Mouse (Mus musculus): ENCODE results near the gene Tmem191c. TPM values are rescaled to one million over a fixed set of nuclear protein-coding genes. Genes with fewer than 3 reads are reported as not detected.
"Not testable (repeated sequence)": the region's sequence is repeated elsewhere in the genome, so short reads cannot be mapped to it uniquely, and the experiment has no call there.

Gene Tmem191c
- polyA plus RNA-seq (2015; fragmentation: Nextera tagmentation; extraction: Ambion mirVana), result 13.3 and 17.7 TPM in 2 replicates

DNA sequence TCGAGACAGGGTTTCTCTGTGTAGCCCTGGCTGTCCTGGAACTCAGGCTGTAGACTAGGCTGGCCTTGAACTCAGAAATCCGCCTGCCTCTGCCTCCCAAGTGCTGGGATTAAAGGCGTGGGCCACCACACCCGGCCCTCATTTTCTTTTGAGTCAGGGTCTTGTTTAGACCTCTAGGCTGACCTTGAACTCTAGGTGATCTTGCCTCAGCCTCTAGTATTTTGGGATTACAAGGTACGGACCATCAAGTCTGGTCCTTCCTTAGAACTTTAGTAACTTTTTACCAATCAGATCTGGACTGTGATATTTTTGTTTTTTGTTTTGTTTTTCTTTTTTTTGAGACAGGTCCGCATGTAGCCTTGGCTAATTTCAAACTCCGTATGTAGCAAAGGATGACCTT lies at the start of gene Tmem191c:
Gene Tmem191c (plus strand): TSS at position 357 of the 400 bp plus-strand sequence.
- peak within 1 kb of the TSS; percentile 95 for H3K27ac ChIP-seq

DNA sequence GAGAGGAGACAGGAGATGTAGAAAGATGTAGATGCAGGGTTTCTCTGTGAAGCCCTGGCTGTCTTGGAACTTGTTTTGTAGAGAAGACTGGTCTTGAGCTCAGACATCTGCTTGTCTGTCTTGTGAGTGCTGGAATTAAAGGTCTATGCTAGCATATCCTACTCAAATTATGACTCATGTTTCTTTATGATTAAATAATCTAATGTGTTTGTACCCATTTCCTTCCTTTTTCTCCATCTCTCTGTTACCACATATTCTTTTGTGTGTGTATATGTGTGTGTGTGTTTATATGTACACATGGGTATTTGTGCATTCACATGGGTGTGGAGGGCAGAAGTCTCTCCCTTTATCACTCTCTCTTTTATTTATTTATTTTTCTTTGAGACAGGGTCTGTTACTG lies 49.4 kb upstream of the Tmem191c start:
- no peak overlapping the region for H3K4me2 ChIP-seq
- no peak for ATAC-seq (replicated peaks; ENCODE audit: low FRiP score)
- H3K36me3 ChIP-seq, result no peaks in the 10 kb centered on the region

More for the DNA sequence above, at the start of gene Tmem191c:
- H3K4me2 ChIP-seq, result peak within 1 kb of the TSS; percentile 95
- ATAC-seq (replicated peaks; ENCODE audit: low FRiP score), result no peak
- H3K4me3 ChIP-seq (replicated peaks), result peak within 1 kb of the TSS; percentile 69
- H3K27me3 ChIP-seq, result peaks cover 29% of the 10 kb centered on the region
- H3K9ac ChIP-seq, result peak within 1 kb of the TSS; percentile 51
- 58% methylated on average over 7 of the region's 7 CpGs for WGBS
- peaks cover 13% of the 10 kb centered on the region; the same call in 1 of the 2 replicates for H3K36me3 ChIP-seq
- H3K4me1 ChIP-seq, result peaks cover 22% of the 10 kb centered on the region
- H3K9me3 ChIP-seq (replicated peaks), result no peaks in the 10 kb centered on the region

DNA sequence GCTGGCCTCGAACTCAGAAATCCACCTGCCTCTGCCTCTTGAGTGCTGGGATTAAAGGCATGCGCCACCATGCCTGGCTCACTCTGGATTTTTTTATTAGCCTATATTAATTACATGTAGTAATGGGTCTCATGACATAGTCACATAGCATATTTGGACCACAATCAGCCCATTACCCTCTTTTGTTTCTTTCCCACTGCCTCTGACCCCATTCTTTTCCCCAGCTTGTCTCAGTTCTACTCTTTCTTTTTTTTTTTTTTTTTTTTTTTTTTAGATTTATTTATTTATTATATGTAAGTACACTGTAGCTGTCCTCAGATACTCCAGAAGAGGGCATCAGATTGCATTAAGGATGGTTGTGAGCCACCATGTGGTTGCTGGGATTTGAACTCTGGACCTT lies 44.4 kb upstream of the Tmem191c start:
- ATAC-seq (replicated peaks; ENCODE audit: low FRiP score); H3K27ac ChIP-seq; H3K9ac ChIP-seq; H3K36me3 ChIP-seq; H3K4me2 ChIP-seq; H3K4me3 ChIP-seq (replicated peaks); H3K9me3 ChIP-seq (replicated peaks); H3K27me3 ChIP-seq: not testable (repeated sequence)
- WGBS, result 90% methylated on average over 2 of the region's 2 CpGs
- H3K4me1 ChIP-seq, result peaks cover 32% of the 10 kb centered on the region

More for the DNA sequence above, 49.4 kb upstream of the Tmem191c start:
- H3K9me3 ChIP-seq (replicated peaks), result no peaks in the 10 kb centered on the region
- H3K9ac ChIP-seq, result no peak overlapping the region
- no peaks in the 10 kb centered on the region for H3K4me1 ChIP-seq
- H3K27me3 ChIP-seq, result no peaks in the 10 kb centered on the region; the same call in 1 of the 2 replicates
- H3K4me3 ChIP-seq (replicated peaks), result no peak overlapping the region
- no peak overlapping the region for H3K27ac ChIP-seq

DNA sequence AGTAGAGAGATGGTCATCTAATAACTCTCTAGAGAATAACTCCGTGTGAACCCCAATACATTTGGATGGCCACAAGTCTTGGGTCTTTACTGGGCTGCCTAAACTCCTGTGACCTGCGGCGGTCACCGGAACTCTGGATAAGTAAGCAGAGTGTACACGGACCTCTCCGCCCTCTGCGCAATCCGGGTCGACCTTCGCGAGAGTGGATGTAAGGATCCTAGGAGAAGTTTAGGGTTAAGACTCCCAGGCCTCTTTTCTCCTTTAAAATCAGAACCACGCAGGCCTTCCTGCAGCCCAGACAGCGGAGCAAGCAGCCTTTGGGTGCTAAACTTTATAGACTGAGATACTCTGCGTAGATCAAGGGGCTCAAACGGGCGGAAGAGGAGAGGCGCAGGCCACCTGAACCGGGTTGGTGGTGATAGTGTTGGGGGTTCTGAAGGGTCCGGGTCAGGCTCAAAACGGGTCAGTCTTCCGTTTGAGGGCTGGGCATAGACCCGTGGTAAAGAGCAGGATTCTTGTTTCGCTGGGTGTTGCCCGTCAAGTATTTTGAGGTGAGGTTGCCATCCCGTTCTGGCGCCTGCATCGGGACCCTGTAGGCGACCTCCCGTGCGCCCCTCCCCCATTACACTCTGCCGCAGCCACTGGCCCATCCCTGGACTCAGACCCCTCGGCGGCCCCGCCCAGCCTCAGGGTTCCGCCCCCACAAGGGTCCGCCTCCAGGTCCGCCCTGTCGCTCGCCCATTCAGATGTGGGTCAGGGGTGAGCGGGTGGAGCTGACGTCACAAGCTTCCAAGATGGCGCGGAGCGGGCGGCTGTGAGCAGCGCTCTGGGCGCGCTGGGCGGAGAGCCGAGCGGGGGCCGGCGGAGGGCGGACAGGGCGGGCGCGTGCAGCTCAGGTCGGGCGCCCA lies 42.8 kb upstream of the Tmem191c start, which contains the start of gene Hic2:
Gene Hic2 (plus strand): TSS at position 779 of the 908 bp plus-strand sequence.
- Histone ChIP-seq H3K4me2 (peak within 1 kb of the TSS; percentile 92), H3K36me3 (no peaks in the 10 kb centered on the region), H3K4me3 (replicated peaks) (peak within 1 kb of the TSS; percentile 91), H3K27me3 (no peaks in the 10 kb centered on the region), H3K4me1 (peaks cover 36% of the 10 kb centered on the region), H3K9ac (peak within 1 kb of the TSS; percentile 91), H3K27ac (peak within 1 kb of the TSS; percentile 90), H3K9me3 (replicated peaks) (no peaks in the 10 kb centered on the region)
- ATAC-seq (replicated peaks; ENCODE audit: low FRiP score), result peak; percentile 98
- WGBS, result 1% methylated on average over 58 of the region's 59 CpGs

GRCm38 (mm10) chr16:17233702-17234498 lies 42.0 kb upstream of the Tmem191c start:
- Histone ChIP-seq H3K36me3 (no peaks in the 10 kb centered on the region), H3K9ac (peak overlapping the region; percentile 91), H3K9me3 (replicated peaks) (no peaks in the 10 kb centered on the region), H3K4me1 (peaks cover 43% of the 10 kb centered on the region), H3K4me2 (peak overlapping the region; percentile 92), H3K4me3 (replicated peaks) (peak overlapping the region; percentile 91), H3K27ac (peak overlapping the region; percentile 90), H3K27me3 (no peaks in the 10 kb centered on the region)
- under 1% methylated on average over 61 of the region's 62 CpGs for WGBS
- peak; percentile 68 for ATAC-seq (replicated peaks; ENCODE audit: low FRiP score)

GRCm38 (mm10) chr16:17234499-17234895 lies 41.4 kb upstream of the Tmem191c start:
- peak overlapping the region; percentile 92 for H3K4me2 ChIP-seq
- H3K27me3 ChIP-seq, result no peaks in the 10 kb centered on the region
- H3K4me1 ChIP-seq, result peaks cover 49% of the 10 kb centered on the region
- no peaks in the 10 kb centered on the region for H3K36me3 ChIP-seq
- WGBS, result 3% methylated on average over 12 of the region's 12 CpGs
- peak overlapping the region; percentile 91 for H3K4me3 ChIP-seq (replicated peaks)
- ATAC-seq (replicated peaks; ENCODE audit: low FRiP score), result no peak
- H3K27ac ChIP-seq, result peak overlapping the region; percentile 90
- H3K9ac ChIP-seq, result peak overlapping the region; percentile 91
- no peaks in the 10 kb centered on the region for H3K9me3 ChIP-seq (replicated peaks)

DNA sequence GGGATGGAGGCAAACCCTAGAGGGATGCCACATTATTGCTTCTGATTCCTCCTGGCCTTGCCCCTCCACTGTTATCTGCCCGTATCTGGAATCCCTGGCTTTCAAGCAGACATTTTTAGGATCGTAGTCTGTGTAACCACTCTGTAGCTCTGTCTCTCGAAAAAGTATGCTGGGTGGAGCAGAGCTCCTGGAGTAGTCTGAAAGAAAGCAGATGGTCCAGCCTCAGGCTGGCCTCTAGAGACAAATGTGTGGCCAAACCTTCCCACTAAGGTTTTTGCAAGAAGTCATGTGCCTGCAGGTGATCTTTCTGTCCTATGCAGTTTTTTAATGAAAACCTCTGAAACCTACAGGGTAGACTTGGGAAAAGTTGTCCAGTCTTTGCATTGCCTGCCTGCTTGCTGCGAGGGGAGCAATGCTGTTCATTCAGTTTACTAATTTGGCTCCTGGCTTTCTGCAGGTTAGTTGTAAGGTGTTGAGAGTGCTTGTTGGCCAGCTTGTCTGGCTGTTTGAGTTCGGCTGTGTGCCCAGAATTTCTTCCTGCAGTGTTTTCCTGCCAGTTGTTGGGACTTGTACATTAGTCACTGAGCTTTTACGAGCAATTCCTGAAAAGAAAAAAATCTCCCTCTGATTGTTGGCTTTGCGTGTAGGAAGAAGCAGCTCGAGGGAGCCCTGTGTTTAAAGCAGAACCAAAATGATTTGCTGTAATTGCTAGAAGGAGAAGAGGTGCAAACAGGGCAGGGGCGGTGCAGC lies 40.8 kb upstream of the Tmem191c start:
- ATAC-seq (replicated peaks; ENCODE audit: low FRiP score), result no peak
- H3K9ac ChIP-seq, result peak overlapping the region; percentile 91
- H3K9me3 ChIP-seq (replicated peaks), result no peaks in the 10 kb centered on the region
- peaks cover 53% of the 10 kb centered on the region for H3K4me1 ChIP-seq
- H3K4me3 ChIP-seq (replicated peaks), result peak overlapping the region; percentile 91
- no peaks in the 10 kb centered on the region for H3K27me3 ChIP-seq
- peak overlapping the region; percentile 52 for H3K27ac ChIP-seq
- WGBS, result 29% methylated on average over 9 of the region's 9 CpGs
- peak overlapping the region; percentile 92 for H3K4me2 ChIP-seq
- H3K36me3 ChIP-seq, result no peaks in the 10 kb centered on the region

GRCm38 (mm10) chr16:17237634-17238033 lies 38.2 kb upstream of the Tmem191c start:
- Histone ChIP-seq H3K9ac (no peak overlapping the region), H3K36me3 (no peaks in the 10 kb centered on the region), H3K27ac (no peak overlapping the region), H3K27me3 (no peaks in the 10 kb centered on the region), H3K4me3 (replicated peaks) (no peak overlapping the region), H3K9me3 (replicated peaks) (no peaks in the 10 kb centered on the region), H3K4me1 (peaks cover 58% of the 10 kb centered on the region), H3K4me2 (no peak overlapping the region)
- ATAC-seq (replicated peaks; ENCODE audit: low FRiP score), result no peak
- WGBS, result 78% methylated on average over 3 of the region's 3 CpGs

- Histone ChIP-seq H3K4me2 (no peak overlapping the region), H3K36me3 (no peaks in the 10 kb centered on the region), H3K4me1 (peaks cover 60% of the 10 kb centered on the region), H3K27ac (no peak overlapping the region), H3K27me3 (no peaks in the 10 kb centered on the region), H3K4me3 (replicated peaks) (no peak overlapping the region), H3K9me3 (replicated peaks) (no peaks in the 10 kb centered on the region), H3K9ac (no peak overlapping the region)
- no peak for ATAC-seq (replicated peaks; ENCODE audit: low FRiP score)
- 77% methylated on average over 2 of the region's 2 CpGs for WGBS
Observed at GRCm38 (mm10) chr16:17239409-17239808, 36.5 kb upstream of the Tmem191c start.

DNA sequence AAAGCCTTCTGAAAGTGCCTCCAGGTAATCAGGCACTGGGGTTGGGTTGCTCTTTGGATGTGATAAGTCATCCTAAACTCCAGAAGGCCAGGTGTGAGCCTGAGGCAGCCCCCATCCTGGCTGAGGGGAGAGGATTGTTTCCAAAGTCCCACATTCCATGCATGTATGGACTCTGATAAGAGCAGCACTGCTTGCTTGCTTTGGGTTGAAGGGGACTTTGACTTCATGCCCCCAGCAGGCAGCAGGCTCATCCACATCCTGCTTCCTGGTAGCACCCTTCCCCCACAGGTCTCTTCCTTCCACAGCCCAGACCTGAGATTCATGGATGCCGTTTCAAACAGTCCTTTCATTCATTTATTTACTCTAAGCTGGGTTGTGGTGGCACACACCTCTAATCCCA lies 32.1 kb upstream of the Tmem191c start:
- Histone ChIP-seq H3K4me3 (replicated peaks) (no peak overlapping the region), H3K4me2 (no peak overlapping the region), H3K36me3 (no peaks in the 10 kb centered on the region), H3K9ac (no peak overlapping the region), H3K4me1 (peaks cover 40% of the 10 kb centered on the region), H3K9me3 (replicated peaks) (no peaks in the 10 kb centered on the region), H3K27me3 (no peaks in the 10 kb centered on the region), H3K27ac (no peak overlapping the region; the same call in 1 of the 2 replicates)
- WGBS, result 55% methylated on average over 1 of the region's 1 CpGs
- no peak for ATAC-seq (replicated peaks; ENCODE audit: low FRiP score)

- ATAC-seq (replicated peaks; ENCODE audit: low FRiP score), result no peak
- no peak overlapping the region for H3K9ac ChIP-seq
- no peak overlapping the region for H3K4me3 ChIP-seq (replicated peaks)
- no peaks in the 10 kb centered on the region for H3K27me3 ChIP-seq
- H3K27ac ChIP-seq, result no peak overlapping the region
- no peaks in the 10 kb centered on the region for H3K9me3 ChIP-seq (replicated peaks)
- H3K4me2 ChIP-seq, result no peak overlapping the region
- peaks cover 41% of the 10 kb centered on the region for H3K4me1 ChIP-seq
- WGBS, result 82% methylated on average over 1 of the region's 1 CpGs
- H3K36me3 ChIP-seq, result no peaks in the 10 kb centered on the region
Observed at GRCm38 (mm10) chr16:17244996-17245395, 30.9 kb upstream of the Tmem191c start.
